Mouse (Mus musculus) embryonic fibroblast, embryonic 13.5 days (primary cell): Measurements from ENCODE around the gene Tbc1d16. TPM values are rescaled to one million over a fixed set of nuclear protein-coding genes. Genes with fewer than 3 reads are reported as not detected.

Source experiments
- H3K27ac ChIP-seq: 2 replicates; pipeline ENCODE4 v1.5.1; 2012; ENCODE audit warnings: low read length, control low read depth, inconsistent platforms; ENCODE audit not compliant: insufficient read depth
- H3K4me1 ChIP-seq: 2 replicates; pipeline ENCODE4 v1.6.1; 2011; ENCODE audit warnings: low read length; ENCODE audit not compliant: control insufficient read depth, insufficient read depth
- H3K4me3 ChIP-seq: 2 replicates; pipeline ENCODE4 v1.5.1; 2011; ENCODE audit warnings: mild to moderate bottlenecking, control low read depth, low read length; ENCODE audit not compliant: insufficient read depth
- CTCF ChIP-seq: IDR thresholded peaks from 2 replicates; pipeline ENCODE4 v1.5.1; 2011; ENCODE audit warnings: mild to moderate bottlenecking, control low read depth, low read length, moderate library complexity, borderline replicate concordance; ENCODE audit not compliant: insufficient read depth
- POLR2A ChIP-seq: IDR thresholded peaks from 2 replicates; pipeline ENCODE4 v1.6.1; 2011; ENCODE audit warnings: low read depth, mild to moderate bottlenecking, control low read depth, low read length, moderate library complexity
- polyA plus RNA-seq: library from polyadenylated mRNA; stranded (reverse); fragments of >200 nt; gene quantifications from 2 replicates; pipeline ENCODE4 v1.2.4, GENCODE M21; 2011; ENCODE audit warnings: low read depth; ENCODE audit not compliant: missing spikeins, insufficient read length

Tbc1d16 gene
- polyA plus RNA-seq, 1 experiment, result 10.6 TPM

GRCm38 (mm10) chr11:119157377-119158189, 70.7 kb downstream of the Tbc1d16 start:
- H3K4me1 ChIP-seq, result peaks cover 2% of the 10 kb centered on the region; the same call in 1 of the 2 replicates
- no peak overlapping the region for H3K4me3 ChIP-seq
- no peak overlapping the region for H3K27ac ChIP-seq
- no peak for TF ChIP-seq POLR2A
- TF ChIP-seq CTCF, result no peak

GRCm38 (mm10) chr11:119156481-119157254, 71.6 kb downstream of the Tbc1d16 start:
- H3K27ac ChIP-seq, result no peak overlapping the region
- H3K4me1 ChIP-seq, result peaks cover 4% of the 10 kb centered on the region; the same call in 1 of the 2 replicates
- no peak for TF ChIP-seq POLR2A
- TF ChIP-seq CTCF, result no peak
- H3K4me3 ChIP-seq, result no peak overlapping the region

- peaks cover 4% of the 10 kb centered on the region; the same call in 1 of the 2 replicates for H3K4me1 ChIP-seq
- no peak overlapping the region for H3K27ac ChIP-seq
- no peak overlapping the region for H3K4me3 ChIP-seq
- TF ChIP-seq CTCF (no peak), POLR2A (no peak)
These were observed 72.4 kb downstream of the Tbc1d16 start for GRCm38 (mm10) chr11:119155638-119156480.

- TF ChIP-seq CTCF (no peak), POLR2A (no peak)
- Histone ChIP-seq H3K4me3 (no peak overlapping the region), H3K4me1 (peaks cover 4% of the 10 kb centered on the region; the same call in 1 of the 2 replicates), H3K27ac (no peak overlapping the region)
These were observed 75.9 kb downstream of the Tbc1d16 start for GRCm38 (mm10) chr11:119152321-119152831.

- H3K4me3 ChIP-seq, result no peak overlapping the region
- H3K27ac ChIP-seq, result no peak overlapping the region
- peaks cover 4% of the 10 kb centered on the region; the same call in 1 of the 2 replicates for H3K4me1 ChIP-seq
- TF ChIP-seq POLR2A (no peak), CTCF (no peak)
These were observed 77.2 kb downstream of the Tbc1d16 start for GRCm38 (mm10) chr11:119151073-119151607.

- Histone ChIP-seq H3K4me1 (peaks cover 4% of the 10 kb centered on the region; the same call in 1 of the 2 replicates), H3K4me3 (no peak overlapping the region), H3K27ac (no peak overlapping the region)
- TF ChIP-seq CTCF, result no peak
- no peak for TF ChIP-seq POLR2A
These were observed 77.9 kb downstream of the Tbc1d16 start for GRCm38 (mm10) chr11:119150442-119150841.

- TF ChIP-seq POLR2A (no peak), CTCF (no peak)
- Histone ChIP-seq H3K4me1 (peaks cover 4% of the 10 kb centered on the region; the same call in 1 of the 2 replicates), H3K27ac (no peak overlapping the region), H3K4me3 (no peak overlapping the region)
These were observed 79.5 kb downstream of the Tbc1d16 start for GRCm38 (mm10) chr11:119148829-119149228.

GRCm38 (mm10) chr11:119147153-119147552, 81.1 kb downstream of the Tbc1d16 start:
- TF ChIP-seq CTCF (no peak), POLR2A (no peak)
- Histone ChIP-seq H3K4me3 (no peak overlapping the region), H3K27ac (no peak overlapping the region), H3K4me1 (no peaks in the 10 kb centered on the region)

GRCm38 (mm10) chr11:119146140-119146539, 82.2 kb downstream of the Tbc1d16 start:
- Histone ChIP-seq H3K4me1 (no peaks in the 10 kb centered on the region), H3K27ac (no peak overlapping the region), H3K4me3 (no peak overlapping the region)
- TF ChIP-seq CTCF (no peak), POLR2A (no peak)
